Mouse (Mus musculus): ENCODE results near the gene Gm13288.
"Not testable (repeated sequence)": the region's sequence is repeated elsewhere in the genome, so short reads cannot be mapped to it uniquely, and the experiment has no call there.

DNA sequence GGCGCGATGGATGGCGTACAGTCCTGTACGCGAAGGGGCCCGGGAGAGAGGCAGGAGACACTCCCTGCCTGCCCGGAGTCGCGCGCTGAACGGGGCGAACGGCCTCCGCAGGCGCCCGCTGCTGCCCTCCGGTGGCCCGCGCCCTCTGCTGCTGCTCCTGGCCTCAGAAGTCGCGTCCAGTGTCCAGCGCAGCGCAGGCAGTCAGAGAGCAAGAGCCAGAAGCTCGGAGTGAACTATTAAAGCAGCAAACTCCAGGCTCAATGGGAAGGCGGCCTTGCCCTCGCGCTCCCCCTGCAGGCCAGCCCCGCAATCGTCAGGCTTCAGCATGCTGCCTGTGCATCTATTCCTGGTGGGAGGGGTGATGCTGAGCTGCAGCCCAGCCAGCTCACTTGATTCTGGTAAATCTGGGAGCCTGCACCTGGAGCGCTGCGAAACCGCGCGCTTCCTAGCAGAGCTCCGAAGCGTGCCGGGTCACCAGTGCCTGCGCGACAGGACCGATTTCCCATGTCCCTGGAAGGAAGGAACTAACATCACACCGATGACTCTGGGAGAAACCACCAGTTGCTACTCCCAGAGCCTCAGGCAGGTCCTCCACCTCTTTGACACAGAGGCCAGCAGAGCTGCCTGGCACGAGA lies 41.8 kb upstream of the Gm13288 start:
- TF ChIP-seq CTCF (IDR thresholded peaks at IDR 0.05; ENCODE audit: low read depth) = peak; percentile 49
- not testable (repeated sequence) for TF ChIP-seq EP300 (IDR thresholded peaks at IDR 0.05; ENCODE audit: low read depth)

All from heart, postnatal 0 days (tissue).